Mouse (Mus musculus) kidney, adult 2 months (tissue): ENCODE measurements around the gene Arl5c.

ENCODE experiments used
- CTCF ChIP-seq: fragments of 200-500 bp; conservative IDR thresholded peaks from 2 replicates; pipeline ENCODE4 v1.5.1; 2011; ENCODE audit warnings: low read depth, mild to moderate bottlenecking, control low read depth, low read length, moderate library complexity, mixed read lengths; ENCODE audit not compliant: insufficient read depth, insufficient read length
- POLR2A ChIP-seq: fragments of 200-500 bp; IDR thresholded peaks from one replicate; pipeline ENCODE4 v1.6.1; 2011; ENCODE audit warnings: low read depth, low read length, control low read depth

DNA sequence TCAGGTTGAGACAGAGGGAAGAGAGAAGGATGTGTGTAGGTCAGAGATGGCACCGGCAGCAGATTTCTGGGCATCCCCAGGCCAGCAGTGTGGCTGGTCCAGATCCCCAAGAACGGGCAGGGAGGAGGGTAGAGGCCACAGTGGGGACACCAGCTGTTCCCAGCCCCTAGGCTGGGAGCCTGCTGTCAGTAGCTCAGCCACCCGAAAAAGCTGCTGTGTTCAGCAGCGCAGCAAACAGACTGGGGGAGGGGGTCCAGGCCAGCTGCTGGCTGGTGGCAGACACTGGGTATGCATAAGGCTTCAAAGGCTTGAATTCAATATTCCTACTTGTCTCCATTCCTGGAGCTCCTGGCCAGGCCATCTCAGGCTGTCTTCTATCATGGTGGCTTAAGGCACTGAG is 38.9 kb upstream of the Arl5c start:
- TF ChIP-seq CTCF (no peak), POLR2A (no peak)
